Mouse (Mus musculus): Measurements from ENCODE around the gene Scfd2.

Gene Scfd2

DNA sequence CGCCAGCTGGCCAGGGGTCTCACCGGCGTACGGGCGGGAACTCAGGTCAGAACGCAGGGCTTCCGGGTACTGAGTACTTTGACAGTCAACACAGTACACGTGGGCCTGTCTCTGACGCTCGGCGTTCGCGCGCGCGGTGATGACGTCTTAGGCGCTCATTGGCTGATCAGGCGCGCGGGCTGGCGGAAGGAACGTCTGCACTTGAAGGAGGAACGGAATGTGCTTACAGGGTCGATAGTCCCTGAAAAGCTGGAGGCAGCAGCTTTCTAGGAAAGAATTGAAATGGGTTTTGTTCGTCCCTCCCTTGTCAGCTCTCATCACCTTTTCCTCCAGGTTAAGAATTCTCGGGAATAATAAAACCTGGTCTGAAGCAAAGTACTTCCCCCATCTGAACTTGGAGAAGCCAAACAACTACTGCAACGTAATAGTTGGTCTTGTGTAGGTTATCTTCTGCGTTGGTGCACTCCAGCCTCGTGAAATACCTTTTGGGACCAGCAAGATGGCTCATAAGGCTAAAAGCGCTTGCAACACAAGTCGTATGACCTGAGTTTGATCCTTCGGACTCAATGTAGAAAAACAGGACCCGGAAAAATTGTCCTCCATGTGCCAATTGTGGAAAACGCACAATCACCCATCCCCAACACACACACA, at the start of gene Scfd2:
Gene Scfd2, minus strand, starts transcription at position 130 of the 651 bp plus-strand sequence.
- CTCF ChIA-PET, result interaction anchor here in 1 of 4 experiments (0.7 kb wide), 1 partner anchor 332 kb away, joined by 3 read pairs; no protein-coding TSS in a partner anchor

DNA sequence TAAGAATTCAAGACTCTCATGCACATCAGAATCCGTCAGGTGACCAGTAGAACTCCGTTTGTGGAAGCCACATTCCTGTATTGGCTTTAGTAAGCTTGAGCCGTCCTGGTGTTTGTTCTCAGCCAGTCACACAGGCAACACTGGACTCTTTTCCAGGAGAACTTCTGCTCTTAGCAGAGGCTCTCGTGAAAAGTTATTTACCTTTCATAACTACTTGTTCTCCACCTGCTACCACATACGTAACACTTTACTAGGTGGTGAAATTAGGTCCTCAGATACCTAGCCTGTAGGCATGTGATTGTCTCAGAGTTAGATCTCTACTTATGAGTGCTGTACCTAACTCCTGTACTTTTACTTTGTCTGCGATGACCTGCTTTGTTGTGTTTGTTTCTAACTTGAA, 40.2 kb upstream of the Scfd2 start:
- CTCF ChIA-PET, result no interaction called here
- POLR2A ChIA-PET, result no interaction called here

More for the DNA sequence above, at the start of gene Scfd2:
- POLR2A ChIA-PET, result interaction anchor here in 3 of 4 experiments (0.5 to 1.8 kb wide), 9 partner anchors 11 to 1116 kb away, joined by 3 to 4 read pairs (median 3); no protein-coding TSS in a partner anchor

DNA sequence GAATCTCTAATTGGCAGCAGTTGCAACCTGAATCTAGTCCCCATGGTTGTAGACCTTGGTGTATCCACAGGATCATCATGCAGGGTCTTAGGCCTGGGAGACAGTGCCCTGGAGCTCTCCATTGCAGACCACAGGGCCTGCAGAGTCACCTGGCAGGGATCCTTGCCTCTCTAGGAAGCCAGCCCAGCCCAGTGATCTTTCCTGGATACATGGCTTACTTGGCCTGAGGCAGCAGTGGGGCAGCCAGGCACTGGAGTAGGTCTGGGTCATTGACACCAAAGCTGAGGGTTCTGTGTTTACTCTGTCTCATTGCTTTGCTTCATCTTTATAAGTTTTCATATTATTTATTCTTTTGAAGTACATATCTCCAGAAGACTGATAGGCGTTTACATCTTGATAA, 29.6 kb upstream of the Scfd2 start:
- ChIA-PET POLR2A (interaction anchor here in 1 of 4 experiments (1.1 kb wide), 1 partner anchor 9 kb away, joined by 3 read pairs; no protein-coding TSS in a partner anchor), CTCF (no interaction called here)

DNA sequence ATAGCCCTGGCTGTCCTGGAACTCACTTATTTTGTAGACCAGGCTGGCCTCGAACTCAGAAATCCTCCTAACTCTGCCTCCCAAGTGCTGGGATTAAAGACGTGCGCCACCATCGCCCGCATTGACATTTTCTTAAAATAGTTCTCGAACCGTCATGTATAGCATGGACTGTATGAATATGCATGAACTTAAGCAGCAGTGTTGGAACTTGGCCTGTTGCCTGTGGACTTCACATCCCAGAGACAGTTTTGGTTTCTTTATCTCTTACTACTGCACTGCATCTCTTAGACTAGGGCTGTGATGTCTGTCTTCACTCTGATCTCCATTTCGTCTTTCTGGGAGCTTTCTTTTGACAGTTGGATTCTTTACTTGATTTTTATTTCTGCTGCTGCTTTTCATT, 18.0 kb upstream of the Scfd2 start:
- ChIA-PET POLR2A (interaction anchor here in 1 of 4 experiments (0.6 kb wide), 1 partner anchor 1293 kb away, joined by 3 read pairs; no protein-coding TSS in a partner anchor), CTCF (no interaction called here)

DNA sequence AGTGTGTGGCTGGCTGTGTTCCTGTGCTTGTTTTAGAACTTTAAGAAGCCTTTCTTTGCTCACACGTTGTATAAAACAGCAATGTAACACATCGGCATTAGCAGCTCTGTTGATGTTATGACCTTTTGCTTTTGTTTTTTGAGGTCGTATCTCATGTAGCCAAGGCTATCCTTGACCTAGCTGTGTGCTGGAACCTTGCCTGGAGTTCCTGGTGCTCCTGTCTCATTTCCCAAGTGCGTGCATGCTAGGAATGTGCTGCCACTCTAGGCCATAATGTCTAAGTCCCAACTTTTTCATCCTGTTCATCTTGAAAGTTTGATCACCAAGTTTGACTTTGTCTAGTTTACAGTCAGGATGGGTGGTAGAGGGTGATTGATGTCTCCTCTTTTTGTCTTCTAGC, 14.0 kb upstream of the Scfd2 start:
- ChIA-PET CTCF (interaction anchor here in 1 of 4 experiments (0.6 kb wide), 1 partner anchor 73 kb away, joined by 8 read pairs; no protein-coding TSS in a partner anchor), POLR2A (interaction anchor here in 2 of 4 experiments (1.6 to 1.8 kb wide), 2 partner anchors 11 to 14 kb away, joined by 3 to 4 read pairs; partner anchors contain the start of gene Scfd2 (in 1 of the 2))

DNA sequence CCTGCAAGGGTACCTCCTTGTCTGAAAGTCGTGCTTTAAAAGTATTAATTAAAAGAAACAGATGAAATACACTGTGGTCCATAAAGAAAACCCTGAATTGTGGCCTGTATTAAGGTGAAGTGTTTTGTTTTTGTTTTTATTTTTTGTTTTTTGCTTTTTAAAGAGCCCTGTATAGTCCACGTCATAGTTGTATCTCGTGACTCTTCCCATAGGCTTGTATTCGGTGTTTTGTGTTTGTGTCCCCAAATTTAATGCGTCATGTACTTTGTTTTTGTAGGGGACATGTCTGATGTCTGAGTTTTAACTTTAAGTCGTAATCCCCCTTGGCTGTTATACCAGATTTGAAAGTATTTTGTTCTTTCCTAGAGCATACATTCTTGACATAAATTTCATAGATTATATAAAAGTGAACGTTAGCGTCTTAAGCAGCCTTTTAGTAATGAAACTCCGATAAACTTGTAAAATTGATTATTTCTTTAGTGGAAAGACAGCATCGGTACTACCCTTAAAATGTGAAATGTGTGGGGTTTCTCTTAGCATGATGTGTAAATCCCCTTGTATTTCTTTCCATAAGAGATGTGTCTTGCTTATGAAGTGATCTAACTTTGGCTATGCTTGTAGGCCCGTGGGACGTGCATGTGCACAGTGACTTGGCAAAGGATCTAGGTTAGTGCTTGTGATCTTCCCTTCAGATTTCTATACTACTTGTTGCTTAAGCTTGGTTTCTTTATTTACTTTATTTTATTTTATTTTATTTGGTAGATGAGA, 4.8 kb upstream of the Scfd2 start:
- ChIA-PET CTCF (no interaction called here), POLR2A (interaction anchor here in 1 of 4 experiments (0.9 to 1.4 kb wide), 2 partner anchors 22 to 443 kb away, joined by 3 to 6 read pairs; no protein-coding TSS in a partner anchor)

DNA sequence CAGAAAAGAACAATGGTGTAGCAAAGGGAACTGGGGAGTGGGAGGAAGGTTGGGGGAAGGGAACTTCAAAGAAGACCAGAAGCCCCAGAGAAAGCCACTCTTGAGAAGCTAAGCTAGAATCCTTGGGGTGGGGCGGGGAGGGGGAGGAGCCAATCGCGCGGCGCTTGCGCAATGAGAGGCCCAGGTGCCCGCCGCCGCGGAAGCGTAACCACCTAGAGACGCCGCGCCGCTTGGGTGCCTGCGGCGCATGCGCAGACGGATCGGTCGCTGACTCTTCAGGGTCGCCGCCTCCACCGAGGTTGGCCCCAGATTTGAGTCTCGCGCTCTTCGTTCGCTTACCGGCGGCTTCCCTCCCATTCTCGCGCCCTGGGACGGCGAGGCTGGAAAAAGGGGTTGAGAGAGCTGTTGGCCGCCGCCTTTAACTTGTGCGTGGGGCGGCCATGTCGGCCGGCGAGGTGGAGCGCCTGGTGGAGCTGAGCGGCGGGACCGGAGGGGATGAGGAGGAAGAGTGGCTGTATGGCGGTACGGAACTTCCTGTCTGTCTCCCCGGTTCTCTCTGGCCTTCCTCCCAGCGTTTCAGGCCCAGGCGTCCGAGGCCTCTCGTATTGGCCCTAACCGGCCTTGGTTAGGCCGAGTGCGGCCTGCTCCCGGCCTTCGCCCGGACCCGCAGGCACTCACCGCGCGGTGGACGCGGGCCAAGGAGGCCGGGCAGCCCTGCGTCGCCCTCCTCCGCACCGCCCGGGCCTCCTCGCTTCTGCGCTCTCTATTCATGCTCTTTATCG, 3.9 kb upstream of the Scfd2 start, which contains the start of gene Fip1l1:
Gene Fip1l1, plus strand, starts transcription at position 210 of the 782 bp plus-strand sequence.
- ChIA-PET CTCF (interaction anchor here in 3 of 4 experiments (0.6 to 1.0 kb wide), 3 partner anchors 106 to 462 kb away, joined by 3 to 7 read pairs (median 3); no protein-coding TSS in a partner anchor), POLR2A (interaction anchor here in 3 of 4 experiments (0.5 to 1.7 kb wide), 10 partner anchors 13 to 1487 kb away, joined by 3 to 6 read pairs (median 4); partner anchors contain the start of gene Pdgfra (in 1 of the 3))

DNA sequence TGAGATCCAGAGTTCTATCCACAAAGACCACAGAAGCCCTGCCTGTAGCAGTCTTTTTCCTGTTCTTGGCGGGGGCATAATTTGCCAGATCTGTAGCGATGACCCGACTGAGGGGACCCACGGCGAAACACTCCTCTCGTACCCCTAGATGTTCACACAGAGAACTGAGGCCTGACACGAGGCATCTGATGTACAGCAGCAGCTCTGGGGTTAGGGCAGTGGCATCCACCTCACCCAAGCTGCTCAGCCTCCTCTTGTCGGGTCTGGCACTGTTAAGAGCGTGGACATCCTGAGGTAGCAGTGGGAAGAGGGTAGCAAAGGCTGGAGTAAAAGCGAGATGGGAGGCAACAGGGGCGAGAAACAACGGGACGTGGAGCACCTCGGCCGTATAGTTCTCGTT, 774 bp downstream of the Scfd2 start:
- CTCF ChIA-PET, result interaction anchor here in 1 of 4 experiments (0.6 kb wide), 1 partner anchor 249 kb away, joined by 3 read pairs; no protein-coding TSS in a partner anchor
- POLR2A ChIA-PET, result interaction anchor here in 2 of 4 experiments (0.6 to 1.2 kb wide), 5 partner anchors 13 to 895 kb away, joined by 3 to 4 read pairs (median 3); no protein-coding TSS in a partner anchor

DNA sequence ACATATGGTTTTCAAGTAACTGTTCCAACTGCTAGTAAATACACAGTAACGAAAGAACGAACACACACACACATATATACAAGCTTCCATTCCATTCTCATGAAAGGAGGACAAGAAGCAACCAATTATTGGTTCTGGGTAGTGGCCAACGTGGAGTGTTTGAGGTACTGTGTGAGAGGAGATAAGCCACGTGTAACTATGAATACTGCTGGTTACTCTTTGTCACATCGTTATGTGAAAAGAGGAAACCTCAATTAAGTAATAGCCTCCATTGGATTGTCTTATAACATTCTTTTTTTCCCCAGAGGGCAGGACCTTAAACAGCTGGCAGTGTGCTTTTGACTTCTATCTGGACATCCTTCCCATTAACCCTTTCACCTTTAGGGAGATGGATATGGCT, 4.5 kb downstream of the Scfd2 start:
- ChIA-PET POLR2A (interaction anchor here in 1 of 4 experiments (1.1 kb wide), 1 partner anchor 13 kb away, joined by 3 read pairs; no protein-coding TSS in a partner anchor), CTCF (no interaction called here)

DNA sequence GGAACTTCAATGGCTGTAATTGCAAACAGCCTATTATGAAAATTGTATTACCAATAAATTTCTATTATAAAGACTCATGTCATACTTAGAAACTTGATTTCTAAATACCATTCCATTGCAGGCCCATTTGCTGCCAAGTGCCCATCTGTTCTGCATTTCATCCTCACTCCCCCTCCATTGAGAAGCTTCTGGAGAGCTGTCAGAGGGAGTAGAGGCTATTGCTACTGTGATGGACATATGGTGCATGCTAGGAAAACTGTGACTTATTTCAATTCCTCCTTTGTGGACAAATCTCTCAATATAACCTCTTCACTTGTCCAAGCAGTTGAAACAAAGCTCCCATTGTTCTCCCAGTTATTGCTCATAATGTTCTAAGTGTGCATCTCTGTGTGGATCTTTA, 19.9 kb downstream of the Scfd2 start:
- POLR2A ChIA-PET, result interaction anchor here in 1 of 4 experiments (0.6 kb wide), 1 partner anchor 52 kb away, joined by 4 read pairs; no protein-coding TSS in a partner anchor
- CTCF ChIA-PET, result no interaction called here

DNA sequence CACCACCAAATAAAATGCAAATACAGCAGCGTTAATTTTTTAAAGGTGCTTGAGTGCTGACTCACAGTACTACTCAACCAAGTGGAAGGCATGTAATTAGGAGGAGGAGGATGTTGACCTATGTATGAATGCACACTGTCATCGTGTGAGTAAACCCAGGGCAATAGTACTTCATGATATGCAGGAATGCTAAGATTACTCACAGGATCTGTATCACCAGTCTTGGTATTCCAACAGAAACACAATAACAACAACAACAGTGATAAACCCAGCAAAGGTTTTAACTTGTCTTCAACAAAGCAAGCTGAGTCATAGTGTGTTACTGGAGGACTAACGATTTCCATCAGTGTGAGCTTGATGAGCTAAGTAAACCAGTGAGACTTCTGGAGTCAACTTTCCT, 38.9 kb downstream of the Scfd2 start:
- CTCF ChIA-PET, result interaction anchor here in 1 of 4 experiments (0.6 kb wide), 1 partner anchor 297 kb away, joined by 8 read pairs; no protein-coding TSS in a partner anchor
- POLR2A ChIA-PET, result interaction anchor here in 1 of 4 experiments (0.6 kb wide), 1 partner anchor 181 kb away, joined by 3 read pairs; no protein-coding TSS in a partner anchor

DNA sequence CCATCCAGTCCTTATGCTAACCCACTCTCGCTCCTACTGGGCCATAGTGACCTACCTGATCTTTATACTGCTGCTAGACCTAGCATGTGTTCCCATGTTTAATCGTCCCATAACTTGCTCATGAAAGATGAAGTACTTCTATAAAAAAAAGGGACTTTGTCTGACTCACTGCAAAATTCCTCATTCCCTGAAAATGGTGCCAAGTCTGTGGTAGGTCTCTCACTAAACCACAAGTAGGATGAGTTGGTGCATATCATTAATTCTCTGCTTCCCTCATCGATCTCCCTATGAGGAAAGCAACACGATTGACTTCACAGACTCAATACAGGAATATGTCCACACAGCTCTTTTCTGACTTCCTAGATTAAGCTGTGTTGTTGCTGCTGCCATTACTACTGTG, 46.9 kb downstream of the Scfd2 start:
- CTCF ChIA-PET, result interaction anchor here in 1 of 4 experiments (0.6 kb wide), 1 partner anchor 157 kb away, joined by 3 read pairs; no protein-coding TSS in a partner anchor
- POLR2A ChIA-PET, result no interaction called here

DNA sequence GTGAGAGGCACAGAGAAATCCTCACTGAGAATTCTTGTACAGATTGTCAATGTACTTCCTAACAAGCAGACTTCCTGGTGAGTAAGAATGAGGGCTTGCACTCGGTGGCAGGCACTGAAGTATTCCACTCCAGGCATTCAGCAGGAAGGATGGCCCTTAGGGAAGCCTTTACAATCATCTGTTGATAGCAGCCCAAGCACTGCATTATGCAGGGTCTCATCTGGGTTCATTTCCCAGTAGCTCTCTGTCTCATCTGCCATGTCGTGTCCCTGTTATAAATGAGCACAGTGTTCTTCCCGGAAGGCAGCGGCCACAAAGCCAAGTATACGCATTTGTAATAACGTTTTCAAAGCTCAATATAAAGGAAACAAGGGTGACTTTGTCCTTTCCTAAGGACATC, 48.9 kb downstream of the Scfd2 start:
- ChIA-PET CTCF (no interaction called here), POLR2A (no interaction called here)

DNA sequence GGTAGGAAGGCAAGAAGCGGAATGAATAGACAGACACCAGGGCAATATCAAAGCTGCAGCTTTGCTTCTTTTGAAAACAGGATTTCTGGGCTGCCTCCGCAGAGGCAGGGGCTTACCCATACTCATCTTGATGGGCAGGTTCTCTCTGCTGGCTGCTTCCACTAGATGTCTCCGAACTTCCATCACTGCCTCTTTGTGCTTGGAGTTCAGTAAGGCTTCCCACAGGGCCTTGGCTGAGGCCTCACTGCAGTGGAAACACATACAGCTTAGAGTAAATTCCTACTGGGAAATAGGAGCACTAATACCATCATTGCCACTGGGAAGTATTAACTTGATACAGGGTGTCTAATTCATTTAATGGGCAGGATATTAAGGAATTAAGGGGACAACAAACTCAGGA, 49.5 kb downstream of the Scfd2 start:
- CTCF ChIA-PET, result no interaction called here

DNA sequence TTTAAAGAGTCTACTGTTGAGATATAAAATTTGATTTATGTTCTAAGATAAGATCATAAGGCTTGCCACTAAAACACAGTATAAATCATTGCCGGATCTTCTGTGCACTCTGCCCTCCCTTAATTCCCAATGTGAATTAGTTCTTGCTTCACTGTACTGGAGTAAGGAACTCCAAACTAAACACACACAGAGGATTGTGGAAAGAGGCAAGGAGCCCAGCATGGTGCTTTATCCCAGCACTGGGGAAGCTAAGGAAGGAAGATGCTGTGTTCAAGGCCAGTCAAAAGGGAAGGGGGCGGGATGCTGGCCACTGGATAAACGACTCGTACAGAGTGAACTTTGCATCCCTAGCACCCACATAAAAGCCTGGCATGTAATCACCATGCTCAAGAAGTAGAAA, 51.1 kb downstream of the Scfd2 start:
- POLR2A ChIA-PET, result interaction anchor here in 1 of 4 experiments (0.6 kb wide), 1 partner anchor 669 kb away, joined by 4 read pairs; no protein-coding TSS in a partner anchor

More for the DNA sequence above, 49.5 kb downstream of the Scfd2 start:
- POLR2A ChIA-PET, result no interaction called here

DNA sequence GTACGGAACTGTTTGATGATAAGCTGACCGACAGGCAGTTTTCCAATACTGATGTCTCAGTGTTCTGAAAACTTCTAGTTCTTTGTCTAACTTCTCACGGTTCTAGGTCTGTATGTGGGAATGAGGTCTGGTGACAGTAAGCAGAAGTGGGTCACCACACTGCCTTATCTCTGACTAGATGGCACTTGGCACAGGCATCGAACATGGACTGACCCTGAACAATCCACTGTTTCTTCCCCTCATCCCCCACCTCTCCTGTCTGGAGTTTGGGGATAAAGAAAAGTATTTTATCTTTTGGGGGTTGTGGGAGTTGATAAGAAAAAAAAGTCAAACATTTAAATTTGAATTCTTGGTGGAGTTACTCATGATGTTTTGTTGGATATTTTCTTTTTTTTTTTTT, 51.6 kb downstream of the Scfd2 start:
- ChIA-PET CTCF (no interaction called here), POLR2A (interaction anchor here in 1 of 4 experiments (0.6 kb wide), 1 partner anchor 670 kb away, joined by 4 read pairs; no protein-coding TSS in a partner anchor)

More for the DNA sequence above, 51.1 kb downstream of the Scfd2 start:
- CTCF ChIA-PET, result no interaction called here

DNA sequence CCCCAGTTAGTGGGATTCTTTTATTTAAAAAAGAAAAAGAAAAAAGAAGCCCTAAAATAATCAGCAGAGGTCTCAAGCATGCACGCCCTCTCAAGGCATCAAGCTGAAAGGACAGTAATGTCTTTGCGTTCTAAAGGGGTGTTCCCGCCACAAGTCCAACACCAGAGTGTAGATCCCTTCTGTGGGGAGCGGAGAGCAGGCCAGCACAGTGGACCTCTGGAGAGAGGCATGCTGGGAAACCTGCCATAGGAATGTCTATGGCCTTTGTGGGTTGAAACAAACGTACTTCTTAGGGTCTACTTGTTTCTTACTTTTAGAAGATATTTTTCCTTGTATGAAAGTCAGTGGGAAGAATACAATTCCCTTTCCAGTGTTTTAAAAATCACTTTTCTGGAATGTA, 52.4 kb downstream of the Scfd2 start:
- ChIA-PET POLR2A (no interaction called here), CTCF (interaction anchor here in 1 of 4 experiments (0.6 kb wide), 1 partner anchor 454 kb away, joined by 5 read pairs; no protein-coding TSS in a partner anchor)

DNA sequence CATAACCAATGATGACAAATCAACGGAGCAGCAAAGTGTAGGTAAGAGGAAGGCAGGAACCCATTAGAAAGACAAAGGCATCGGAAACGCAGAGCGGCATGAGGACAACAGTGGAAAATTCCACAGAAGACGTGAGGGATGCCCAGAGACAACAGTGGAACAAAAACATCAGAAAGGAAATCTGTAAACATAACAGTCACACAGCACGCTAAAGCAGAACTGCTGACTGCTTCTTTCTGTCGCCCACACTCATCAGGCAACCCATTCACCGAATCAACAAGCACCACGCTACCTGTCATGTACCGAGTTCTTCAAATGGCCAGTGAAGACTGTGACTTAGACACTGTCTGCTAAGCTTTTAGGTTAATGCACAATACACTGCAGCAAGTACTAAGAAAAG, 55.0 kb downstream of the Scfd2 start:
- ChIA-PET CTCF (no interaction called here), POLR2A (interaction anchor here in 1 of 4 experiments (0.5 kb wide), 1 partner anchor 93 kb away, joined by 8 read pairs; no protein-coding TSS in a partner anchor)

All from embryonic stem cell, embryonic (primary cell).